Mouse (Mus musculus): ENCODE results near the gene 2310022A10Rik.

DNA sequence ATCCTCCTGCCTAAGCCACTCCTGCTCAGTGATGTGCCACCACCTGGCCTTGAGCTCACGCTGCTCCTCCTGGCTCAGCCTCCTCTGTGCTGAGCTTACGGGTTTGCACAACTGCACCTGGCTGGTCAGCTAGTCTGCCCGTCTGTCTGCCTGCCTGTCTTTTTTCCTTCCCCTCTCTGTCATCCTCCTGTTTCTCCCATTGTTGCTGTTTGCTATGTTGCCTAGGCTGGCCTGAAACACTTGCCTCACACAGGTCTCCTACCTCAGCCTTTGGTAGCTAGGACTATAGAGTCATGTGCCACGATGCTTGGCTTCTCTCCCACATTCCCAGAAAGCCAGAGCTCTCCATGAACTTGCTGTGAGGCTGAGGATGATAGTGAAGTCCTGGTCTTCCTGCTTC lies 59.9 kb downstream of the 2310022A10Rik start:
- TF ChIP-seq CTCF (IDR thresholded peaks at IDR 0.05; ENCODE audit: extremely low read depth, insufficient read depth, insufficient read length, insufficient replicate concordance) (no peak), POLR2A (IDR thresholded peaks at IDR 0.05; ENCODE audit: low read depth, low read length) (no peak)

All from spleen, adult 2 months (tissue).